Mouse (Mus musculus): ENCODE data around the gene Tmpo. TPM values are rescaled to one million over a fixed set of nuclear protein-coding genes. Genes with fewer than 3 reads are reported as not detected.

Tmpo gene
- polyA plus RNA-seq, 1 experiment from 2014 or later, result 132 TPM

DNA sequence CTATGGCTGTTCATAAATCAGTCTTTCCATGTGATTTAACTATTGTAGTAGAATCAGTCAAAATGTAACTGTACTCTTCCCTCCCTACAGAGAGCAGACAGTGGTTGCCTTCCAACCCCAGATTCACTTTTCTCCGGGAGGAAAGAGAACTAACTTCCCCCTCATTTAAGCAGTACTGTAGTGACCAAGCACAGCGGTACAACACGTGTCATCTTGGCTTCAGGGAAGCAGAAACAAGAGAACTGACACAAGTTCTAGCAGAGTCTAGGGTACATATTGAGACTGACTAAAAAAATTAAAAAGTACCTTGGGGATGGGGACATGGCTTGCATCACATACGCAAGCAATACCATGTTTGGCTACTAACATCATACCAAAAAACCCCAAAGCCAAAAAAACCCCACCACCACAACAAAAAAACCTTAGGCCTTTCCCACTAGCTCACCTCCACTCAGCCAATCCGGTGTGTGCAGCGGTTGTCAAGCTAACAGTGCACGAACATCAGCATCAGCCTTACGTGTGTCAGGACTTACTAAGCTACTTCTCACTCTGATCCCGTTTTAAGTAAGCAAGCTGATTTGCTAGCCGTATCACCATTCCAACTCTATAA is 27.1 kb downstream of the Tmpo start:
- no peak overlapping the region for H3K27ac ChIP-seq (ENCODE audit: low read length)
- no peak overlapping the region for H3K4me2 ChIP-seq (ENCODE audit: low read depth, low read length)
- no peaks in the 10 kb centered on the region for H3K4me1 ChIP-seq (ENCODE audit: control insufficient read depth, insufficient read depth, low read length)
- no peaks in the 10 kb centered on the region for H3K9me3 ChIP-seq (replicated peaks; ENCODE audit: control insufficient read depth, low read length)
- 87% methylated on average over 10 of the region's 10 CpGs for WGBS
- H3K27me3 ChIP-seq (ENCODE audit: control insufficient read depth, insufficient read depth, low read length), result no peaks in the 10 kb centered on the region
- peaks cover 36% of the 10 kb centered on the region for H3K36me3 ChIP-seq (ENCODE audit: control insufficient read depth, insufficient read depth, low read length)
- no peak overlapping the region for H3K9ac ChIP-seq (ENCODE audit: low read length)
- no peak for ATAC-seq (ENCODE audit: insufficient read depth, low FRiP score)
- H3K4me3 ChIP-seq (replicated peaks; ENCODE audit: low read length), result no peak overlapping the region

GRCm38 (mm10) chr10:91145413-91145812 is 35.7 kb downstream of the Tmpo start:
- WGBS, result 96% methylated on average over 7 of the region's 7 CpGs
- no peak overlapping the region for H3K4me3 ChIP-seq (replicated peaks; ENCODE audit: low read length)
- no peaks in the 10 kb centered on the region for H3K27me3 ChIP-seq (ENCODE audit: control insufficient read depth, insufficient read depth, low read length)
- H3K4me2 ChIP-seq (ENCODE audit: low read depth, low read length), result no peak overlapping the region
- H3K9ac ChIP-seq (ENCODE audit: low read length), result no peak overlapping the region
- ATAC-seq (ENCODE audit: insufficient read depth, low FRiP score), result no peak
- no peak overlapping the region for H3K27ac ChIP-seq (ENCODE audit: low read length)
- H3K36me3 ChIP-seq (ENCODE audit: control insufficient read depth, insufficient read depth, low read length), result peaks cover 28% of the 10 kb centered on the region
- H3K9me3 ChIP-seq (replicated peaks; ENCODE audit: control insufficient read depth, low read length), result no peaks in the 10 kb centered on the region
- no peaks in the 10 kb centered on the region for H3K4me1 ChIP-seq (ENCODE audit: control insufficient read depth, insufficient read depth, low read length)

GRCm38 (mm10) chr10:91143313-91144230 is 37.5 kb downstream of the Tmpo start:
- no peaks in the 10 kb centered on the region for H3K9me3 ChIP-seq (replicated peaks; ENCODE audit: control insufficient read depth, low read length)
- H3K36me3 ChIP-seq (ENCODE audit: control insufficient read depth, insufficient read depth, low read length), result peaks cover 19% of the 10 kb centered on the region; the same call in 1 of the 2 replicates
- H3K27ac ChIP-seq (ENCODE audit: low read length), result no peak overlapping the region
- H3K4me3 ChIP-seq (replicated peaks; ENCODE audit: low read length), result no peak overlapping the region
- ATAC-seq (ENCODE audit: insufficient read depth, low FRiP score), result no peak
- no peaks in the 10 kb centered on the region for H3K27me3 ChIP-seq (ENCODE audit: control insufficient read depth, insufficient read depth, low read length)
- H3K4me1 ChIP-seq (ENCODE audit: control insufficient read depth, insufficient read depth, low read length), result no peaks in the 10 kb centered on the region
- H3K4me2 ChIP-seq (ENCODE audit: low read depth, low read length), result no peak overlapping the region
- WGBS, result 68% methylated on average over 18 of the region's 18 CpGs
- H3K9ac ChIP-seq (ENCODE audit: low read length), result no peak overlapping the region

- H3K4me2 ChIP-seq (ENCODE audit: low read depth, low read length), result no peak overlapping the region
- WGBS, result 65% methylated on average over 10 of the region's 10 CpGs
- peaks cover 17% of the 10 kb centered on the region; the same call in 1 of the 2 replicates for H3K36me3 ChIP-seq (ENCODE audit: control insufficient read depth, insufficient read depth, low read length)
- no peaks in the 10 kb centered on the region for H3K27me3 ChIP-seq (ENCODE audit: control insufficient read depth, insufficient read depth, low read length)
- no peak overlapping the region for H3K27ac ChIP-seq (ENCODE audit: low read length)
- H3K4me1 ChIP-seq (ENCODE audit: control insufficient read depth, insufficient read depth, low read length), result no peaks in the 10 kb centered on the region
- no peak overlapping the region for H3K4me3 ChIP-seq (replicated peaks; ENCODE audit: low read length)
- no peaks in the 10 kb centered on the region for H3K9me3 ChIP-seq (replicated peaks; ENCODE audit: control insufficient read depth, low read length)
- ATAC-seq (ENCODE audit: insufficient read depth, low FRiP score), result no peak
- no peak overlapping the region for H3K9ac ChIP-seq (ENCODE audit: low read length)
Measured at GRCm38 (mm10) chr10:91142654-91143191, 38.4 kb downstream of the Tmpo start.

DNA sequence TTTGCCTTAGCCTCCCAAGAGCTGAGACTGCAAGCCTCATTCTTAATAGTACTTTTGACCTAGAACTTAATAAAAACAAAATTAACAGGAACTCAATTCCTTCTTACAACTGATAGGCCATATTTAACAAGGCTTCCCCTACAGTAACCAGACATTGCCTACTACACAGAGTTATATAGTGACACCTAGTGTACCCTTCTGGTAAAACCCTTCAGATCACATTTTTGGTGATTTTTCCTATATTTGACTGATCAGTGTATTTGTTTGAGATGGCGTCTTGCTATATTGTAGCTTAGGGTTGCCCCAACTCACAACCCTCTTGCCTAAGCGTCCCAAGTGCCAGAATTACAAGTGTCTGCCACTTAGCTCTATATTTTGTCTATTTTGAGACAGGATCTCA is 39.6 kb downstream of the Tmpo start:
- Histone ChIP-seq H3K27ac (ENCODE audit: low read length) (no peak overlapping the region), H3K4me1 (ENCODE audit: control insufficient read depth, insufficient read depth, low read length) (no peaks in the 10 kb centered on the region), H3K9me3 (replicated peaks; ENCODE audit: control insufficient read depth, low read length) (no peaks in the 10 kb centered on the region), H3K36me3 (ENCODE audit: control insufficient read depth, insufficient read depth, low read length) (peaks cover 10% of the 10 kb centered on the region; the same call in 1 of the 2 replicates), H3K9ac (ENCODE audit: low read length) (no peak overlapping the region), H3K4me2 (ENCODE audit: low read depth, low read length) (no peak overlapping the region), H3K4me3 (replicated peaks; ENCODE audit: low read length) (no peak overlapping the region), H3K27me3 (ENCODE audit: control insufficient read depth, insufficient read depth, low read length) (no peaks in the 10 kb centered on the region)
- ATAC-seq (ENCODE audit: insufficient read depth, low FRiP score), result no peak
- whole genome bisulfite sequencing, result 21% methylated on average over 2 of the region's 2 CpGs

DNA sequence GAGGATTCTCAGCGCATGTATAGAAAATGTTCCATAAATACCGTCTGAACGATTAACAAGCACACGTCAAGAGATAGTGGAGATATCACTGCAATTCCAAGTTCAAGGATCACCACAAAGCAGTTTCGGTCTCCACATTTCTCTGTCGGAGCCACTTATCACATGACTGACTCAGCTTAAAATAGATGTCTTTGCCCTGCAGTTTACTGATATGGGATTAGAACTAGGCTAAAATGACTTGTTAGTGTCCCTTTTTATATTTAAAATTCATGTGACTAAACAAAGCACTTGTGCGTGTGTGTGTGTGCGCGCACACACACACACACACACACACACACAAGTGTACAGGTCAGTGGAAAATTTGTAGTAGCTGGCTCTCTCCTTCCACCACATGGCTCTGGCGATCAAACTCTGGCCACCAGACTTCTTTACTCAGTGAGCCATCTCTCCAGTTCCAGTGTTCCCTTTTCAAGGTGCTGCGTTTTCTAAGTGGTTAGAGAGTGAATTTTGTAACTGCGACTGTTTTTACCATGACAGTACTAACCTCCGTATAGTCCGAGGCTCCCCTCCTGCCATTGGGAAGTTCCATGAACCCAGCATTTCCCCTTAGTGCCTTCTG is 41.9 kb downstream of the Tmpo start:
- ATAC-seq (ENCODE audit: insufficient read depth, low FRiP score), result no peak

GRCm38 (mm10) chr10:91138317-91138716 is 42.8 kb downstream of the Tmpo start:
- Histone ChIP-seq H3K9me3 (replicated peaks; ENCODE audit: control insufficient read depth, low read length) (no peaks in the 10 kb centered on the region), H3K4me1 (ENCODE audit: control insufficient read depth, insufficient read depth, low read length) (no peaks in the 10 kb centered on the region), H3K27me3 (ENCODE audit: control insufficient read depth, insufficient read depth, low read length) (no peaks in the 10 kb centered on the region), H3K36me3 (ENCODE audit: control insufficient read depth, insufficient read depth, low read length) (no peaks in the 10 kb centered on the region), H3K27ac (ENCODE audit: low read length) (no peak overlapping the region), H3K4me3 (replicated peaks; ENCODE audit: low read length) (no peak overlapping the region), H3K9ac (ENCODE audit: low read length) (no peak overlapping the region), H3K4me2 (ENCODE audit: low read depth, low read length) (no peak overlapping the region)
- 65% methylated on average over 3 of the region's 3 CpGs for WGBS
- ATAC-seq (ENCODE audit: insufficient read depth, low FRiP score), result no peak

More for the DNA sequence above, 41.9 kb downstream of the Tmpo start:
- no peaks in the 10 kb centered on the region for H3K4me1 ChIP-seq (ENCODE audit: control insufficient read depth, insufficient read depth, low read length)
- whole genome bisulfite sequencing, result 80% methylated on average over 14 of the region's 14 CpGs
- H3K27ac ChIP-seq (ENCODE audit: low read length), result no peak overlapping the region
- no peaks in the 10 kb centered on the region for H3K9me3 ChIP-seq (replicated peaks; ENCODE audit: control insufficient read depth, low read length)
- no peak overlapping the region for H3K9ac ChIP-seq (ENCODE audit: low read length)
- no peaks in the 10 kb centered on the region for H3K36me3 ChIP-seq (ENCODE audit: control insufficient read depth, insufficient read depth, low read length)
- no peak overlapping the region for H3K4me2 ChIP-seq (ENCODE audit: low read depth, low read length)
- H3K27me3 ChIP-seq (ENCODE audit: control insufficient read depth, insufficient read depth, low read length), result no peaks in the 10 kb centered on the region
- no peak overlapping the region for H3K4me3 ChIP-seq (replicated peaks; ENCODE audit: low read length)

DNA sequence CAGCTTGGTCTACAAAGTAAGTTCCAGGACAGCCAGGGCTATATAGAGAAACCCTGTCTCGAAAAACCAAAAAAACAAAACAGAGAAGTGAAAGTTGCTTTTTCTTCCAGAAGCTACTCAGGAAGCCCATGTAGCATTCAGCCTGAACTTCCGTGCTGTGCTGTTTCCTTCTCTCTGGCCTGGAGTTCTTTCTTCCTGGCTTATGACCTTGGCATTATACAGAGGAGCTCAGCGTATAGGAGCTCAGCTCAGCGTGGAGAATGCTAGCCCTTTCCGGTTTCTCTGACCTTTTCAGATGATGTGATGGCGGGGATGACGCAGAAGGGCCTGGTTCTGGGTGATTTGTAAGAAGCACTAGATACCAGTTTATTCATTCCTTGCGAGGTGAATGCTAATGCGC is 43.7 kb downstream of the Tmpo start:
- Histone ChIP-seq H3K9ac (ENCODE audit: low read length) (no peak overlapping the region), H3K4me3 (replicated peaks; ENCODE audit: low read length) (no peak overlapping the region), H3K27me3 (ENCODE audit: control insufficient read depth, insufficient read depth, low read length) (no peaks in the 10 kb centered on the region), H3K9me3 (replicated peaks; ENCODE audit: control insufficient read depth, low read length) (no peaks in the 10 kb centered on the region), H3K36me3 (ENCODE audit: control insufficient read depth, insufficient read depth, low read length) (no peaks in the 10 kb centered on the region), H3K4me2 (ENCODE audit: low read depth, low read length) (no peak overlapping the region), H3K27ac (ENCODE audit: low read length) (no peak overlapping the region), H3K4me1 (ENCODE audit: control insufficient read depth, insufficient read depth, low read length) (no peaks in the 10 kb centered on the region)
- ATAC-seq (ENCODE audit: insufficient read depth, low FRiP score), result no peak
- WGBS, result 77% methylated on average over 9 of the region's 9 CpGs

Measured in stomach, embryonic 16.5 days (tissue).